Mouse (Mus musculus) limb, embryonic 14.5 days (tissue): ENCODE results near the gene Gpbp1. TPM values are rescaled to one million over a fixed set of nuclear protein-coding genes. Genes with fewer than 3 reads are reported as not detected.

Source experiments
- ATAC-seq: fragments of 200-750 bp; cut with Nextera tagmentation; 2 replicates; pipeline ENCODE4 v1.8.0; 2017; ENCODE audit warnings: low read depth, moderate number of reproducible peaks, moderate TSS enrichment; ENCODE audit not compliant: low FRiP score
- DNase-seq: peaks from one replicate; pipeline ENCODE4 v3.0.0-alpha.2; 2015; ENCODE audit warnings: low spot score
- H3K27ac ChIP-seq: fragments of 300-500 bp; sonication (generic); replicated peaks from 2 replicates; pipeline ENCODE4 v1.5.1; 2014; ENCODE audit warnings: low read depth, mild to moderate bottlenecking, low read length, moderate library complexity, mixed read lengths
- H3K27me3 ChIP-seq: fragments of 300-500 bp; sonication (generic); 2 replicates; pipeline ENCODE4 v1.6.1; 2014; ENCODE audit warnings: low read length, mixed read lengths; ENCODE audit not compliant: control insufficient read depth, insufficient read depth
- H3K36me3 ChIP-seq: fragments of 300-500 bp; sonication (generic); 2 replicates; pipeline ENCODE4 v1.6.1; 2014; ENCODE audit warnings: mild to moderate bottlenecking, low read length, moderate library complexity, mixed read lengths; ENCODE audit not compliant: control insufficient read depth, insufficient read depth
- H3K4me1 ChIP-seq: fragments of 300-500 bp; sonication (generic); 2 replicates; pipeline ENCODE4 v1.6.1; 2014; ENCODE audit warnings: antibody characterized with exemption, low read length, mixed read lengths; ENCODE audit not compliant: control insufficient read depth, insufficient read depth
- H3K4me2 ChIP-seq: fragments of 300-500 bp; sonication (generic); replicated peaks from 2 replicates; pipeline ENCODE4 v1.6.1; 2014; ENCODE audit warnings: low read depth, mild to moderate bottlenecking, low read length, moderate library complexity; ENCODE audit not compliant: severe bottlenecking
- H3K4me3 ChIP-seq: fragments of 300-500 bp; sonication (generic); replicated peaks from 2 replicates; pipeline ENCODE4 v1.5.1; 2014; ENCODE audit warnings: low read length
- H3K9ac ChIP-seq: fragments of 300-500 bp; sonication (generic); 2 replicates; pipeline ENCODE4 v1.6.1; 2014; ENCODE audit warnings: mild to moderate bottlenecking, low read depth, low read length, moderate library complexity; ENCODE audit not compliant: severe bottlenecking
- H3K9me3 ChIP-seq: fragments of 300-500 bp; sonication (generic); 2 replicates; pipeline ENCODE4 v1.6.1; 2016; ENCODE audit warnings: low read length; ENCODE audit not compliant: control insufficient read depth
- POLR2A ChIP-seq: fragments of 200-500 bp; IDR thresholded peaks from 2 replicates; pipeline ENCODE4 v1.8.0; 2012; ENCODE audit warnings: inconsistent platforms, mild to moderate bottlenecking, moderate library complexity, borderline replicate concordance; ENCODE audit not compliant: insufficient read depth, insufficient read length; ENCODE audit errors: extremely low read depth
- whole genome bisulfite sequencing: fragments of 180-500 bp; shearing (Covaris S2); extraction: QIAGEN DNeasy Blood & Tissue Kit; methylation state at CpG from one replicate; pipeline ENCODE4 v1.1.7; 2014; 5-methylcytosine and 5-hydroxymethylcytosine counted together
- polyA plus RNA-seq, 2 experiments: library from polyadenylated mRNA; depleted of rRNA in 1 of 2; stranded (reverse) in 1 of 2; unstranded in 1 of 2; fragments of >200 nt; fragmentation: Nextera tagmentation in 1 of 2; extraction: Ambion mirVana in 1 of 2; gene quantifications; 2 replicates each; pipeline versions ENCODE4 v1.2.1 to v1.2.3; 2012 to 2014

The Gpbp1 gene
- polyA plus RNA-seq, 2 experiments, result 53.3 to 84.2 TPM

GRCm38 (mm10) chr13:111516385-111517150 is 26.7 kb upstream of the Gpbp1 start:
- no peak for DNase-seq
- Histone ChIP-seq H3K27me3 (no peaks in the 10 kb centered on the region), H3K9ac (no peak overlapping the region), H3K9me3 (no peaks in the 10 kb centered on the region), H3K4me2 (no peak overlapping the region), H3K27ac (no peak overlapping the region), H3K36me3 (no peaks in the 10 kb centered on the region), H3K4me3 (no peak overlapping the region), H3K4me1 (no peaks in the 10 kb centered on the region)
- no peak for ATAC-seq
- WGBS, result 88% methylated on average over 7 of the region's 7 CpGs
- TF ChIP-seq POLR2A, result no peak

GRCm38 (mm10) chr13:111509385-111509784 is 19.5 kb upstream of the Gpbp1 start:
- H3K27ac ChIP-seq, result no peak overlapping the region
- TF ChIP-seq POLR2A, result no peak
- no peak overlapping the region for H3K4me2 ChIP-seq
- 22% methylated on average over 5 of the region's 5 CpGs for WGBS
- no peaks in the 10 kb centered on the region for H3K27me3 ChIP-seq
- no peak for ATAC-seq
- H3K9me3 ChIP-seq, result no peaks in the 10 kb centered on the region
- no peak overlapping the region for H3K9ac ChIP-seq
- DNase-seq, result no peak
- H3K4me3 ChIP-seq, result no peak overlapping the region
- no peaks in the 10 kb centered on the region for H3K4me1 ChIP-seq
- no peaks in the 10 kb centered on the region for H3K36me3 ChIP-seq

- no peak overlapping the region for H3K9ac ChIP-seq
- 70% methylated on average over 6 of the region's 6 CpGs for WGBS
- no peaks in the 10 kb centered on the region for H3K27me3 ChIP-seq
- H3K4me1 ChIP-seq, result no peaks in the 10 kb centered on the region
- H3K9me3 ChIP-seq, result no peaks in the 10 kb centered on the region
- no peak for TF ChIP-seq POLR2A
- no peaks in the 10 kb centered on the region for H3K36me3 ChIP-seq
- no peak overlapping the region for H3K27ac ChIP-seq
- ATAC-seq (no peak), DNase-seq (no peak)
- no peak overlapping the region for H3K4me3 ChIP-seq
- H3K4me2 ChIP-seq, result no peak overlapping the region
Measured at GRCm38 (mm10) chr13:111508645-111509044, 18.7 kb upstream of the Gpbp1 start.

GRCm38 (mm10) chr13:111494330-111495029 is 4.6 kb upstream of the Gpbp1 start:
- Histone ChIP-seq H3K27me3 (peaks cover 18% of the 10 kb centered on the region), H3K4me2 (no peak overlapping the region), H3K4me1 (0 out of 2 replicates have a peak, but pooled peaks cover 6% of the 10 kb centered on the region), H3K9ac (no peak overlapping the region), H3K36me3 (no peaks in the 10 kb centered on the region), H3K27ac (no peak overlapping the region), H3K4me3 (no peak overlapping the region), H3K9me3 (no peaks in the 10 kb centered on the region)
- 35% methylated on average over 11 of the region's 11 CpGs for WGBS
- no peak for TF ChIP-seq POLR2A
- no peak for DNase-seq
- no peak for ATAC-seq

GRCm38 (mm10) chr13:111491046-111491756 is 1.3 kb upstream of the Gpbp1 start:
- TF ChIP-seq POLR2A, result no peak
- no peak overlapping the region for H3K27ac ChIP-seq
- H3K36me3 ChIP-seq, result no peaks in the 10 kb centered on the region
- peak overlapping the region; percentile 96 for H3K4me3 ChIP-seq
- H3K4me2 ChIP-seq, result peak overlapping the region; percentile 75
- no peaks in the 10 kb centered on the region for H3K9me3 ChIP-seq
- H3K27me3 ChIP-seq, result peaks cover 18% of the 10 kb centered on the region
- DNase-seq (no peak), ATAC-seq (no peak)
- H3K4me1 ChIP-seq, result 0 out of 2 replicates have a peak, but pooled peaks cover 10% of the 10 kb centered on the region
- 15% methylated on average over 13 of the region's 13 CpGs for WGBS
- H3K9ac ChIP-seq, result no peak overlapping the region
